Mouse (Mus musculus): ENCODE results near the gene Abcb11.

DNA sequence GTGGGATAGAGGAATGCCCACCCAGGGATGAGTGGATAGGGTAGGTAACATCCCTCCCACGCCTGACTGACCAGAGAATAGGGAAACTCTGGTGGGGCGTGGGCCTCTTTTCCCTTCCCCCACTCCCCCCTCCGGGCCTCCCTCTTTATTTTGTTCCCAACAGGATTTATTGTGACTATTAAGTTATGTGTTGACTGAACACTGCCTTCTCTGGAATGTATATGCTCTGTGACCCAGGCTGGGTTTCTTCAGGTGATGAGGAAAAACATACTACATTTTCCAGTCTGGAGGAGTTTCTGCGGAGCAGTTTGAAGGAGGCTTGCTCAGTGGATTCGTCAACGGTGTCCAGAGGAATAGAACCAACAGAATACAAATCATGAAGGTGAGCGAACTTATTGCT lies 131.6 kb downstream of the Abcb11 start, which contains the start of gene G6pc2:
- no peak for TF ChIP-seq E2F4 (IDR thresholded peaks at IDR 0.05; ENCODE audit: insufficient read depth)
- TF ChIP-seq POLR2A (IDR thresholded peaks at IDR 0.05; ENCODE audit: insufficient read length, low read depth): no peak
- TF ChIP-seq MYOD1 (IDR thresholded peaks at IDR 0.05; ENCODE audit: control insufficient read depth in 1 of 3, insufficient read length in 2 of 3, low read depth in 2 of 3): no peak
- TF ChIP-seq MAX (IDR thresholded peaks at IDR 0.05; ENCODE audit: low read depth): no peak
- TF ChIP-seq TCF3 (IDR thresholded peaks at IDR 0.05; ENCODE audit: insufficient read length, low read depth): no peak
- TF ChIP-seq SRF (IDR thresholded peaks at IDR 0.05; ENCODE audit: control insufficient read depth, insufficient read length, low read depth): no peak
